Comparison of ENCODE assay signal across 7 mouse cellular contexts in the genomic region with DNA sequence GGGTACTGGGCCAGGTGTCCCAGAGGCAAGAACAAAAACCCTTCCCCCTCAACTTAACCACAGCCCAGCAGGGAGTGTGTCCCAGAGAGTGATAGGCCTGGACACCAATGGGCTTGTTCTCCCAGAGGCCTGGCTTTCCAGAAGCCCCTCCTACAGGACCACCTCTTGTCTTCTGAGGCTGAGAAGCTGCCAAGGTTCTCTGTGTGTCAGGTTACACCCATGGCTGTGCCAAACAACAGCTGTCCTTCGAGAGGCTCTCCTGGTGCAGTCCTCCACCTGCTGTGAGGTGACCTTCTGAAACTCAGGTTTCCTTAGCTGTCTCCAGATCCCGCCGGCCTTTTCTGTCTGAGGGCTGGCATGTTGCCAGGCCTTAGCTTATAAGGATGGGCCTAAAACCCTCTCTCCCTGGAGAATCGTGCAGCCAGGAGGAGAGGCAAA. TPM values are rescaled to one million over a fixed set of nuclear protein-coding genes. Genes with fewer than 3 reads are reported as not detected.
A peak's percentile ranks its signal among the peaks of the same experiment; 100 is the strongest.
DNase-seq lines count a peak whose midpoint lies in the region; ATAC-seq and TF ChIP-seq lines count a peak whose summit lies in the region.

No protein-coding gene starts in this region.

- peaks cover under 1% of the 10 kb centered on the region; the same call in 1 of the 2 replicates for H3K9me3 ChIP-seq in ES-Bruce4 (replicated peaks; ENCODE audit: control insufficient read depth, insufficient read depth, low read length, poor library complexity, severe bottlenecking)
- no peaks in the 10 kb centered on the region for H3K9me3 ChIP-seq in forebrain, embryonic 15.5 days
- H3K9me3 ChIP-seq in midbrain, embryonic 11.5 days (ENCODE audit: control insufficient read depth, low read length) = no peaks in the 10 kb centered on the region

- peak; percentile 94 for TF ChIP-seq EP300 in ES-Bruce4 (IDR thresholded peaks at IDR 0.05; ENCODE audit: insufficient read depth, low read depth, low read length)

- ATAC-seq in forebrain, embryonic 15.5 days (replicated peaks) = peak; percentile 46; the same call in 1 of the 2 replicates
- ATAC-seq in midbrain, embryonic 11.5 days (ENCODE audit: low FRiP score) = 0 out of 2 replicates have a peak, but pooled peaks have one; percentile 30

- no peaks in the 10 kb centered on the region for H3K4me1 ChIP-seq in ES-Bruce4 (ENCODE audit: control insufficient read depth, insufficient read depth, low read length)
- no peaks in the 10 kb centered on the region for H3K4me1 ChIP-seq in forebrain, embryonic 15.5 days
- H3K4me1 ChIP-seq in kidney, adult 2 months (ENCODE audit: control insufficient read depth, insufficient read depth, low read length) = no peaks in the 10 kb centered on the region
- H3K4me1 ChIP-seq in midbrain, embryonic 11.5 days (ENCODE audit: control insufficient read depth, insufficient read depth, low read length) = 0 out of 2 replicates have a peak, but pooled peaks cover 2% of the 10 kb centered on the region

- 5% methylated on average over 4 of the region's 4 CpGs for WGBS in forebrain, embryonic 15.5 days
- 8% methylated on average over 4 of the region's 4 CpGs for WGBS in kidney, adult 2 months
- 11% methylated on average over 4 of the region's 4 CpGs for WGBS in midbrain, embryonic 11.5 days

- H3K4me2 ChIP-seq in forebrain, embryonic 15.5 days (replicated peaks) = no peak overlapping the region
- no peak overlapping the region for H3K4me2 ChIP-seq in midbrain, embryonic 11.5 days

- TF ChIP-seq CTCF in ES-Bruce4 (IDR thresholded peaks at IDR 0.05; ENCODE audit: low read depth, low read length) = no peak
- TF ChIP-seq CTCF in brain, embryonic 14.5 days (IDR thresholded peaks at IDR 0.05; ENCODE audit: borderline replicate concordance, extremely low read depth, insufficient read depth, insufficient read length) = no peak
- TF ChIP-seq CTCF in kidney, adult 2 months (conservative IDR thresholded peaks at IDR 0.05; ENCODE audit: insufficient read depth, insufficient read length, low read depth, low read length) = no peak

- no peak overlapping the region for H3K4me3 ChIP-seq in ES-Bruce4 (ENCODE audit: low read depth, low read length)
- H3K4me3 ChIP-seq in forebrain, embryonic 15.5 days = no peak overlapping the region
- H3K4me3 ChIP-seq in kidney, adult 2 months (ENCODE audit: insufficient read depth, low read depth, low read length) = no peak overlapping the region
- H3K4me3 ChIP-seq in midbrain, embryonic 11.5 days (ENCODE audit: low read depth, low read length) = no peak overlapping the region

- peak; percentile 77 for DNase-seq in brain, embryonic 14.5 days (ENCODE audit: low read depth)
- DNase-seq in kidney, adult 2 months = peak; percentile 44
- DNase-seq in midbrain, embryonic 11.5 days (ENCODE audit: low spot score, missing footprints) = peak; percentile 54
- no peak for DNase-seq in spleen, adult 12 weeks (ENCODE audit: low spot score)
- no peak for DNase-seq in layer of hippocampus, adult 18-20 months (ENCODE audit: low spot score in 2 of 2)

- no peaks in the 10 kb centered on the region for H3K36me3 ChIP-seq in ES-Bruce4 (ENCODE audit: control insufficient read depth, insufficient read depth, low read length, poor library complexity, severe bottlenecking)
- H3K36me3 ChIP-seq in forebrain, embryonic 15.5 days = no peaks in the 10 kb centered on the region
- H3K36me3 ChIP-seq in kidney, adult 2 months (ENCODE audit: control insufficient read depth, insufficient read depth, low read length) = no peaks in the 10 kb centered on the region
- H3K36me3 ChIP-seq in midbrain, embryonic 11.5 days (ENCODE audit: control insufficient read depth, insufficient read depth, low read length) = no peaks in the 10 kb centered on the region

- no peaks in the 10 kb centered on the region for H3K27me3 ChIP-seq in ES-Bruce4 (ENCODE audit: control insufficient read depth, insufficient read depth, low read length, poor library complexity, severe bottlenecking)
- H3K27me3 ChIP-seq in forebrain, embryonic 15.5 days = no peaks in the 10 kb centered on the region
- no peaks in the 10 kb centered on the region for H3K27me3 ChIP-seq in kidney, adult 2 months (replicated peaks; ENCODE audit: control insufficient read depth, insufficient read depth, low read length)
- no peaks in the 10 kb centered on the region for H3K27me3 ChIP-seq in midbrain, embryonic 11.5 days (ENCODE audit: control insufficient read depth, insufficient read depth, low read length)

- no peak overlapping the region for H3K9ac ChIP-seq in ES-Bruce4 (ENCODE audit: low read depth, poor library complexity, severe bottlenecking)
- H3K9ac ChIP-seq in forebrain, embryonic 15.5 days (replicated peaks) = no peak overlapping the region
- H3K9ac ChIP-seq in midbrain, embryonic 11.5 days (ENCODE audit: low read length) = no peak overlapping the region

- H3K27ac ChIP-seq in ES-Bruce4 (ENCODE audit: insufficient read depth, low read length) = peak overlapping the region; percentile 72; the same call in 1 of the 2 replicates
- H3K27ac ChIP-seq in forebrain, embryonic 15.5 days (replicated peaks) = no peak overlapping the region
- H3K27ac ChIP-seq in kidney, adult 2 months (ENCODE audit: insufficient read depth, low read depth, low read length) = no peak overlapping the region
- H3K27ac ChIP-seq in midbrain, embryonic 11.5 days (ENCODE audit: low read depth, low read length) = no peak overlapping the region

- no peak for TF ChIP-seq POLR2A in ES-Bruce4 (IDR thresholded peaks at IDR 0.05; ENCODE audit: insufficient read depth, low read length)
- TF ChIP-seq POLR2A in brain, embryonic 14.5 days (IDR thresholded peaks at IDR 0.05; ENCODE audit: borderline replicate concordance, extremely low read depth, insufficient read depth, insufficient read length, poor library complexity, severe bottlenecking) = no peak
- TF ChIP-seq POLR2A in kidney, adult 2 months (IDR thresholded peaks at IDR 0.05; ENCODE audit: low read depth, low read length) = no peak

RNA-seq across cellular contexts. Expression of a gene that starts 29.2 kb away (rescaled TPM):
- polyA plus RNA-seq in ES-Bruce4 (2011; ENCODE audit: insufficient read depth, insufficient read length, low read depth, missing spikeins) = 65.1 and 65.5 TPM in 2 replicates
- 82.2 and 113 TPM in 2 replicates for polyA plus RNA-seq in brain, embryonic 14.5 days (2012; rRNA removed)
- 30.5 and 36.1 TPM in 2 replicates for polyA plus RNA-seq in forebrain, embryonic 15.5 days (2015; fragmentation: Nextera tagmentation; extraction: Ambion mirVana)
- 128 and 144 TPM in 2 replicates for polyA plus RNA-seq in kidney, adult 2 months (2012; rRNA removed)
- 36.4 and 39.1 TPM in 2 replicates for polyA plus RNA-seq in midbrain, embryonic 11.5 days (2014; fragmentation: Nextera tagmentation; extraction: Ambion mirVana)
- total RNA-seq in layer of hippocampus, adult 18-20 months (2021) = 10 to 100 TPM; 68.1 to 78.0 TPM

Comparison
In these comparisons a context has a peak if more than half of its experiments do, and no peak if none do; other contexts are left out.
1. DNase-seq: peak in brain, embryonic 14.5 days (single experiment), kidney, adult 2 months (single experiment) and midbrain, embryonic 11.5 days (single experiment); none in spleen, adult 12 weeks (single experiment) and layer of hippocampus, adult 18-20 months (0 of 2).